Mouse (Mus musculus): ENCODE data around the gene Cdk2ap2.
"Not testable (repeated sequence)": the region's sequence is repeated elsewhere in the genome, so short reads cannot be mapped to it uniquely, and the experiment has no call there.

DNA sequence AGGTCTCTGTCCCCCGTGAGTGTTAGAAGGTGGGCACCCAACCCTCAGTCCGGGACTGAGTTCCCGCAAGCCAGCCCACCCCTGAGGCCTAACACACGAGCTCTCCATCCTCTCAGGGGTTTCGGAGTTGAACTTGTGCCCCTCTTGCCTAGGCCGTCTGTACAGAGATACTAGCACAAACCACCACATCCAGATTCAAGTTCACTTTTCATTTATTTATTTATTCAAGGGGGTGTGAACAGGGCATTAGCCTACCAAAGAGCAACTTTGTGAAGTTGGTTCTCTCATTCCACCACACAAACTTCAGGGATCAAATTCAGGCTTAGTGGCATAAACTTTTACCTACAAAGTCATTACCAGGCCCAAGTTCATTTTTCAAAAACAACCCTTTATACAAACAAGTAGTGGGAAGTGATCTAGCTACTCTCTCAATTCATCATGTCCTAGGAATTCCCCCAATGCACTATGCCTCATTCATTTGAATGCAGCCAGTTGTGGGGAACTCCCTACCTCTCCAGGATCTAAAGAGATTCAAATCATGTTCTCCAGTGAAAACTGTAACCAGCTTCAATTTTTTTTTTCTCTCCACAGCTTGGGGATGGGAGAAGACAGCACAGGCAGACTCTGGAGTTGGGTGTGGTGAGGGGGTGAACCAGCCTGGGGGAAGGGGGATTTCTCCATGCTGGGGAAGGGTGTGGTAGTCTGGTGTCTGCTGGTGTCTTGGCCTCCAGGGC is 38.4 kb downstream of the Cdk2ap2 start:
- TF ChIP-seq CTCF, EP300 (IDR thresholded peaks at IDR 0.05; ENCODE audit: low read depth): not testable (repeated sequence)

Measured in heart, postnatal 0 days (tissue).